Mouse (Mus musculus): ENCODE results near the gene Slc35b4. TPM values are rescaled to one million over a fixed set of nuclear protein-coding genes. Genes with fewer than 3 reads are reported as not detected.
A peak's percentile ranks its signal among the peaks of the same experiment; 100 is the strongest.

Gene Slc35b4
- 47.6 and 47.8 TPM in 2 replicates for polyA plus RNA-seq (2015; fragmentation: Nextera tagmentation; extraction: Ambion mirVana)

GRCm38 (mm10) chr6:34176864-34177247 lies at the start of gene Slc35b4:
Gene Slc35b4, minus strand, starts transcription at chr6:34177111.
- ATAC-seq (ENCODE audit: insufficient number of reproducible peaks, low FRiP score, low TSS enrichment, low read depth), result peak; percentile 99
- WGBS, result under 1% methylated on average over 29 of the region's 29 CpGs
- H3K4me3 ChIP-seq, result peak within 1 kb of the TSS; percentile 91

GRCm38 (mm10) chr6:34225004-34225599 lies 48.2 kb upstream of the Slc35b4 start:
- no peak for ATAC-seq (ENCODE audit: insufficient number of reproducible peaks, low FRiP score, low TSS enrichment, low read depth)
- no peaks in the 10 kb centered on the region for H3K36me3 ChIP-seq
- H3K27ac ChIP-seq, result no peak overlapping the region
- no peaks in the 10 kb centered on the region for H3K4me1 ChIP-seq
- WGBS, result 93% methylated on average over 3 of the region's 3 CpGs
- H3K27me3 ChIP-seq, result 0 out of 2 replicates have a peak, but pooled peaks cover 3% of the 10 kb centered on the region
- 0 out of 2 replicates have a peak, but pooled peaks cover 4% of the 10 kb centered on the region for H3K9me3 ChIP-seq
- no peak overlapping the region for H3K4me3 ChIP-seq
- no peak overlapping the region for H3K4me2 ChIP-seq
- no peak overlapping the region for H3K9ac ChIP-seq

More at GRCm38 (mm10) chr6:34176864-34177247, at the start of gene Slc35b4:
- H3K36me3 ChIP-seq, result no peaks in the 10 kb centered on the region
- peak within 1 kb of the TSS; percentile 86 for H3K27ac ChIP-seq
- H3K27me3 ChIP-seq, result no peaks in the 10 kb centered on the region
- peak within 1 kb of the TSS; percentile 56 for H3K4me2 ChIP-seq
- peak within 1 kb of the TSS; percentile 83 for H3K9ac ChIP-seq
- peaks cover 5% of the 10 kb centered on the region; the same call in 1 of the 2 replicates for H3K4me1 ChIP-seq
- no peaks in the 10 kb centered on the region for H3K9me3 ChIP-seq

- ATAC-seq (ENCODE audit: insufficient number of reproducible peaks, low FRiP score, low TSS enrichment, low read depth), result no peak
- 53% methylated on average over 9 of the region's 9 CpGs for WGBS
- no peaks in the 10 kb centered on the region for H3K36me3 ChIP-seq
These were observed 39.8 kb upstream of the Slc35b4 start for GRCm38 (mm10) chr6:34216450-34217319.

DNA sequence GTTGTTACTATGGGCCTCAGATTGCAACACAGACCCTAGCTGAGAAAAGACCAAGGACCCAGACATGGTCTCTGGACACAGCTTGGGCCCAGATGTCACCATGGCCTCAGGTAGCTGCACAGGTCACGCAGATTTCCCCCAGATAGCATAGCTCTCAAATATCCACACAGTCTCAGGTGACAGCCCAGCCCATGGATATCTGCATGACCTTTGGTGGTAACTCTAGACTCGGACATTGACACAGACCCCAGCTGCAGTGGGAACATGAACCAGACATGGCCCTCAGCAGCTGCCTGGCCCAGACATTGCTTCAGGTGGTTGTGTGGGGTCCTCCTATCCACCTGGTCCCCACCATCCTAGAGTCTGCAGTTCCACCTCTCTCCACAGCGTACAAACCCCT lies 28.8 kb upstream of the Slc35b4 start:
- 78% methylated on average over 3 of the region's 3 CpGs for WGBS
- H3K4me1 ChIP-seq, result no peaks in the 10 kb centered on the region
- H3K36me3 ChIP-seq, result no peaks in the 10 kb centered on the region
- no peak for ATAC-seq (ENCODE audit: insufficient number of reproducible peaks, low FRiP score, low TSS enrichment, low read depth)
- H3K4me3 ChIP-seq, result no peak overlapping the region
- H3K27me3 ChIP-seq, result no peaks in the 10 kb centered on the region
- H3K9ac ChIP-seq, result no peak overlapping the region
- H3K4me2 ChIP-seq, result no peak overlapping the region
- H3K27ac ChIP-seq, result no peak overlapping the region
- no peaks in the 10 kb centered on the region for H3K9me3 ChIP-seq

More at GRCm38 (mm10) chr6:34216450-34217319, 39.8 kb upstream of the Slc35b4 start:
- no peaks in the 10 kb centered on the region for H3K4me1 ChIP-seq
- H3K9me3 ChIP-seq, result no peaks in the 10 kb centered on the region
- H3K27me3 ChIP-seq, result no peaks in the 10 kb centered on the region
- no peak overlapping the region for H3K27ac ChIP-seq
- H3K9ac ChIP-seq, result no peak overlapping the region
- H3K4me2 ChIP-seq, result no peak overlapping the region
- no peak overlapping the region for H3K4me3 ChIP-seq

GRCm38 (mm10) chr6:34204971-34205572 lies 28.2 kb upstream of the Slc35b4 start:
- Histone ChIP-seq H3K27ac (no peak overlapping the region), H3K4me2 (no peak overlapping the region), H3K4me1 (no peaks in the 10 kb centered on the region), H3K27me3 (no peaks in the 10 kb centered on the region), H3K9ac (no peak overlapping the region), H3K36me3 (no peaks in the 10 kb centered on the region), H3K9me3 (no peaks in the 10 kb centered on the region), H3K4me3 (no peak overlapping the region)
- 72% methylated on average over 8 of the region's 8 CpGs for WGBS
- ATAC-seq (ENCODE audit: insufficient number of reproducible peaks, low FRiP score, low TSS enrichment, low read depth), result 0 out of 2 replicates have a peak, but pooled peaks have one; percentile 58

DNA sequence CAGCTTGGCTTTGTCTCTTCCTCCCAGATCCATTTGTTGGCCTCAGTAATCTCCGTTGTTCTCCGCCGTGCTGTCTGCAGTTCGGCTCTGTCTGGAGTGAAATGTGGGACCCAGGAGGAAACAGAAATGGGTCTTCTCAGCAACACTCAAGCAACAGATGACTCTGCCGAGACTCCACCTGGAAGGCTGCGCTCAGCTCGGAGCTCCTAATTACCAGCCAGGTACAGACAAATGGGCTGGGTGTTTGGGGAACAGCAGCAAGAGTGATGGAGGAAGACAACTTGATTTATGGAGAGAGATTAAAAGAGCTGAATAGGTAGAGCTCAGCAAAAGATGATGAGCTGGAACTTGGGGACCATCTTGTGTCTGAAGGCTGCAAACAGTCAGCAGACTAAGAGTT lies 26.6 kb upstream of the Slc35b4 start:
- H3K36me3 ChIP-seq, result no peaks in the 10 kb centered on the region
- no peak for ATAC-seq (ENCODE audit: insufficient number of reproducible peaks, low FRiP score, low TSS enrichment, low read depth)
- no peaks in the 10 kb centered on the region for H3K9me3 ChIP-seq
- no peak overlapping the region for H3K4me3 ChIP-seq
- no peaks in the 10 kb centered on the region for H3K27me3 ChIP-seq
- H3K4me2 ChIP-seq, result no peak overlapping the region
- H3K27ac ChIP-seq, result no peak overlapping the region
- H3K4me1 ChIP-seq, result no peaks in the 10 kb centered on the region
- WGBS, result 43% methylated on average over 7 of the region's 7 CpGs
- no peak overlapping the region for H3K9ac ChIP-seq

GRCm38 (mm10) chr6:34194981-34195380 lies 18.1 kb upstream of the Slc35b4 start:
- no peak overlapping the region for H3K27ac ChIP-seq
- WGBS, result 94% methylated on average over 1 of the region's 1 CpGs
- H3K9ac ChIP-seq, result no peak overlapping the region
- no peaks in the 10 kb centered on the region for H3K36me3 ChIP-seq
- no peak overlapping the region for H3K4me3 ChIP-seq
- no peak for ATAC-seq (ENCODE audit: insufficient number of reproducible peaks, low FRiP score, low TSS enrichment, low read depth)
- H3K4me1 ChIP-seq, result no peaks in the 10 kb centered on the region
- H3K27me3 ChIP-seq, result no peaks in the 10 kb centered on the region
- no peaks in the 10 kb centered on the region for H3K9me3 ChIP-seq
- no peak overlapping the region for H3K4me2 ChIP-seq

DNA sequence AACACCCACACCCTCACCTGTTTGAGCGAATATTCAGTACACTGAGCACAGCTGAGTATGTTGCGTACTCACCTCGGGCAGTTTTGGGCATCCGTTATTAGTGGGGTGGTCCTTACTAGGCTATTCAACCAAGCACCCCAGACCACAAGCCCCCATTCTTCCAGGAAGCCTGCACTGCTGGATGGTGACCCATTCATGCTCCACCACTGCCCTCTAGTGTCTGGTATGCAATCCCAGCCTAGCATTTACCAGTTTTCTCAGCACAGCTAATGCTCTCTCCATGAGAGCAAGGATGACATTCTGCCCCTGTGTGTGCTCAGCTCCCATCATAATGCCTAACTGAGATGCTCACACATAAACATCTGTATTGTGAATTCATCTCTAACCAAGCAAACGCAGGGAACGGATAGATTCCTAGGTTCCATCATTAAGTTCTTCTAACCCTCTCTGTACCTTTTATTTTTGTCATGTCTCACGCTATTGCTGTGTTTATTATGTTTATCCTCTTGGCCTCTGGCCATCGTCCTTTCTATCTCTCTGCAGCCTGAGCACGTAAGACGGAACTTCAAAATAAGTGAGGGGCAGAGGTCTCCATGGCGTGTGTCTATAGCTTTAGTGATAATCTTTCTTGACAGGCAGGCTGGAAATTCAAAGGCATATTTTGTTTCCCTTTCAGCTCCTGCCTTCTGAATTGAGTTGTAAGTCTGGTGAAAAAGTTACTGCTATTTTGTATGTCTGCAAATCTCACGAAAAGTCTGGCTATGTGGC lies 17.0 kb upstream of the Slc35b4 start:
- no peak overlapping the region for H3K4me3 ChIP-seq
- 55% methylated on average over 12 of the region's 12 CpGs for WGBS
- no peak overlapping the region for H3K4me2 ChIP-seq
- no peaks in the 10 kb centered on the region for H3K4me1 ChIP-seq
- H3K27me3 ChIP-seq, result no peaks in the 10 kb centered on the region
- no peak overlapping the region for H3K9ac ChIP-seq
- ATAC-seq (ENCODE audit: insufficient number of reproducible peaks, low FRiP score, low TSS enrichment, low read depth), result 0 out of 2 replicates have a peak, but pooled peaks have one; percentile 40
- no peak overlapping the region for H3K27ac ChIP-seq
- H3K36me3 ChIP-seq, result no peaks in the 10 kb centered on the region
- no peaks in the 10 kb centered on the region for H3K9me3 ChIP-seq

- H3K9ac ChIP-seq, result no peak overlapping the region
- no peaks in the 10 kb centered on the region for H3K4me1 ChIP-seq
- no peak overlapping the region for H3K4me2 ChIP-seq
- H3K9me3 ChIP-seq, result no peaks in the 10 kb centered on the region
- no peak for ATAC-seq (ENCODE audit: insufficient number of reproducible peaks, low FRiP score, low TSS enrichment, low read depth)
- no peaks in the 10 kb centered on the region for H3K27me3 ChIP-seq
- H3K4me3 ChIP-seq, result no peak overlapping the region
- no peaks in the 10 kb centered on the region for H3K36me3 ChIP-seq
- 92% methylated on average over 8 of the region's 8 CpGs for WGBS
- no peak overlapping the region for H3K27ac ChIP-seq
These were observed 14.5 kb upstream of the Slc35b4 start for GRCm38 (mm10) chr6:34191401-34191800.

DNA sequence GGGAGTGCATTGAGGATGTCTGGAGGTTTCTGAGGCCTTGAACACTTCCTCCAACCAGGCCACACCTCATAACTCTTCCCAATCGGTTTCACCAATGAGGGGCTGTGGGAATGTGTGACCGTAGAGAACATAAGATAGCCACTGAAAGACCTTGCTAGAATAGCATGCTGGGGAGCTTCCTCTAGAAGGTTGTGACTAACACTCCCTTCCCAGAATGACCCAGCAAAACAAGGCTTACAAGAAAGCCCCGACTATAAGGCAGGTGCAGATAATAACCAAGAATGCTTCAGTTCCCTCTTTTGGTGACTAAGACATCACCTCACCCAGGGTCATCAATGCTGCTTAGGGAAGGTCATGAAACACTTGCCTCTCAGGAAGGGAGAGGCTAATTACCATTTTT lies 12.6 kb upstream of the Slc35b4 start:
- Histone ChIP-seq H3K27ac (no peak overlapping the region), H3K27me3 (no peaks in the 10 kb centered on the region), H3K4me2 (no peak overlapping the region), H3K4me1 (no peaks in the 10 kb centered on the region), H3K9me3 (no peaks in the 10 kb centered on the region), H3K4me3 (no peak overlapping the region), H3K9ac (no peak overlapping the region), H3K36me3 (no peaks in the 10 kb centered on the region)
- WGBS, result 90% methylated on average over 3 of the region's 3 CpGs
- ATAC-seq (ENCODE audit: insufficient number of reproducible peaks, low FRiP score, low TSS enrichment, low read depth), result no peak

DNA sequence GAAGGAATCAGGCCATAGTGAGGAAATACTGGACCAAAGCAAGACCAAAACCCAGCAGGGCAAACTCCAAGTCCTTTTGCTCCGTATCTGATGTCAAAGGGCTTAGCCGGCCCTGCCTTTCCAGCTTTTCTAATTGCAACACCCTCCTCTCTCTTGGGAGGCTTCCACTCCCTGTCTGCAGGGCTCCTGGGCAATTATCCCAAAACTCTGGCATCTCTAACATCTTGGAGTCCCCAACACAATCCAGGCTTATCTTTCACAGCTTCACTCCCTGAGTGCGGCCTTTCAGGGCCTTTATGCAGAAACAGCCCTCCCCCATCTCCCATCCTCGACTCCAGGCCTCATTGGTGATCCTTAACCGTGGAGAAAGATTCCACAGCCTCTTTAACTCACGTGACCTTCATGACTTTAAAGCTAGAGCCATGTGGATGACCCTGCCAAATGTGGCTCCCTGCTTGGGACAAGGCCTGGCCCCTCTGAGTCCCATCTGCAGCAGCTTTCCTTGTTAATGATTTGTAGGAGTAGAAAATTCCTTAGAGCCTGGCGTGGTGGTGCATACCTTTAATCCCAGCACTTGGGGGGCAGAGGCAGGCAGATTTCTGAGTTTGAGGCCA lies 11.2 kb upstream of the Slc35b4 start:
- WGBS, result 61% methylated on average over 7 of the region's 7 CpGs
- Histone ChIP-seq H3K9me3 (no peaks in the 10 kb centered on the region), H3K9ac (no peak overlapping the region), H3K27ac (no peak overlapping the region), H3K27me3 (no peaks in the 10 kb centered on the region), H3K4me3 (no peak overlapping the region), H3K36me3 (no peaks in the 10 kb centered on the region), H3K4me2 (no peak overlapping the region), H3K4me1 (no peaks in the 10 kb centered on the region)
- no peak for ATAC-seq (ENCODE audit: insufficient number of reproducible peaks, low FRiP score, low TSS enrichment, low read depth)
